Mouse (Mus musculus) forebrain, postnatal 0 days (tissue): Measurements from ENCODE around the gene Gabrr1. TPM values are rescaled to one million over a fixed set of nuclear protein-coding genes. Genes with fewer than 3 reads are reported as not detected.

Experiments used
- ATAC-seq: fragments of 200-750 bp; cut with Nextera tagmentation; 2 replicates; pipeline ENCODE4 v1.8.0; 2017; ENCODE audit warnings: mild to moderate bottlenecking, moderate library complexity
- DNase-seq: peaks from one replicate; pipeline ENCODE4 v3.0.0-alpha.2; 2015
- H3K27ac ChIP-seq: fragments of 300-500 bp; sonication (generic); 2 replicates; pipeline ENCODE4 v1.5.1; 2014; ENCODE audit warnings: low read depth, mild to moderate bottlenecking, antibody characterized with exemption, low read length, moderate library complexity, mixed read lengths
- H3K27me3 ChIP-seq: fragments of 300-500 bp; sonication (generic); 2 replicates; pipeline ENCODE4 v1.6.1; 2014; ENCODE audit warnings: mild to moderate bottlenecking, low read length, mixed read lengths; ENCODE audit not compliant: insufficient read depth
- H3K36me3 ChIP-seq: fragments of 300-500 bp; sonication (generic); 2 replicates; pipeline ENCODE4 v1.6.1; 2014; ENCODE audit warnings: mild to moderate bottlenecking, moderate library complexity; ENCODE audit not compliant: insufficient read depth
- H3K4me1 ChIP-seq: fragments of 300-500 bp; sonication (generic); 2 replicates; pipeline ENCODE4 v1.6.1; 2014; ENCODE audit warnings: antibody characterized with exemption; ENCODE audit not compliant: insufficient read depth
- H3K4me2 ChIP-seq: fragments of 300-500 bp; sonication (generic); 2 replicates; pipeline ENCODE4 v1.6.1; 2014; ENCODE audit warnings: low read depth, mild to moderate bottlenecking, moderate library complexity
- H3K4me3 ChIP-seq: fragments of 300-500 bp; sonication (generic); 2 replicates; pipeline ENCODE4 v1.5.1; 2014; ENCODE audit warnings: low read depth, low read length, mixed read lengths
- H3K9ac ChIP-seq: fragments of 300-500 bp; sonication (generic); 2 replicates; pipeline ENCODE4 v1.6.1; 2014; ENCODE audit warnings: mild to moderate bottlenecking
- H3K9me3 ChIP-seq: fragments of 300-500 bp; sonication (generic); 2 replicates; pipeline ENCODE4 v1.6.1; 2016; ENCODE audit warnings: low read length
- CTCF ChIP-seq: sonication (generic); IDR thresholded peaks from 2 replicates; pipeline ENCODE4 v1.5.1; 2016; ENCODE audit warnings: antibody characterized with exemption, control low read depth, low read depth
- WGBS: fragments of 180-500 bp; shearing (Covaris S2); extraction: QIAGEN DNeasy Blood & Tissue Kit; methylation state at CpG from one replicate; pipeline ENCODE4 v1.1.7; 2014; 5-methylcytosine and 5-hydroxymethylcytosine counted together
- polyA plus RNA-seq: library from polyadenylated mRNA; unstranded; fragments of >200 nt; fragmentation: Nextera tagmentation; extraction: Ambion mirVana; gene quantifications from 2 replicates; pipeline ENCODE4 v1.2.1, GENCODE M21; 2015
- total RNA-seq: library from RNA; depleted of rRNA; stranded (reverse); fragments of >200 nt; gene quantifications from 2 replicates; pipeline ENCODE4 v1.2.3, GENCODE M21; 2014

Gabrr1 gene
- total and polyA plus RNA-seq, 2 experiments from 2014 or later, result 0.22 to 0.67 TPM

DNA sequence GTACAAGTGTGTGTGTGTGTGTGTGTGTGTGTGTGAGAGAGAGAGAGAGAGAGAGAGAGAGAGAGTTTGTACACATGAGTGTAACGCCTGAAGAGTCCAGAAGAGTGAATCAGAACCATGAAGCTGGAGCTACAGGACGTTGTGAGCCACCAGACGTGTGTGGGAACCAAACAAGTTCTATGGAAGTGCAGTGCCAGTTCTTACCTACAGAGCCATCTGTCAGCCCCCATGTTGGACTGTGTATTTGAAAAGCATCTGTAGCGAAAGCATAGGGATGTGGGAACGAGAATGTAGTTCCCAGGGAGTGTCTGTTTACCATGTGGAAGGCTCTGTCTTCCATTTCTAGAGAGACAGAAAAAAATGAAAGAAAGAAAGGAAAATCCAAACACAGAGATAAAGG lies 51.2 kb downstream of the Gabrr1 start:
- no peak for DNase-seq
- Histone ChIP-seq H3K27ac (no peak overlapping the region), H3K36me3 (peaks cover 34% of the 10 kb centered on the region), H3K4me2 (no peak overlapping the region), H3K27me3 (no peaks in the 10 kb centered on the region), H3K9ac (no peak overlapping the region), H3K4me1 (no peaks in the 10 kb centered on the region; the same call in 1 of the 2 replicates), H3K4me3 (no peak overlapping the region), H3K9me3 (no peaks in the 10 kb centered on the region)
- WGBS, result 80% methylated on average over 5 of the region's 5 CpGs
- TF ChIP-seq CTCF, result no peak
- no peak for ATAC-seq

DNA sequence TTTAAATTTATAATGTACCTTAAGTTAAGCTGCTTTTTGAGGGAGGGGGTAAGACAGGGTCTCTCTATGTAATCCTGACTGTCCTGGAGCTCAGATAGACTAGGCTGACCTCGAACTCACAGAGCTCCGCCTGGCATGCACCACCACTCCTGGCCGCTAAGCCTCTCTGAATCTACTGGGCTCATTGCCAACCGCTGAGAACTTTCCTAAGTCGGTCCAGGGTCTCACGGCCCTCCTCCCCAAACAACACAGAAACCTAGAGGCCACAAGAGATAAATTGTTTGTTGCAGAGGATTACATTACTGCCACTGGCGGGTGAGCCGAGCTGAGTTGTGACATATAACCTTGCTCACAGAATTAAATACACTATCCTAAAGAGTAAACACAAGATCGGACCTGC lies 55.8 kb downstream of the Gabrr1 start:
- Histone ChIP-seq H3K27ac (peak overlapping the region; percentile 92; the same call in 1 of the 2 replicates), H3K9ac (peak overlapping the region; percentile 83; the same call in 1 of the 2 replicates), H3K4me2 (peak overlapping the region; percentile 81), H3K27me3 (no peaks in the 10 kb centered on the region), H3K9me3 (no peaks in the 10 kb centered on the region), H3K36me3 (peaks cover 12% of the 10 kb centered on the region), H3K4me3 (peak overlapping the region; percentile 73), H3K4me1 (no peaks in the 10 kb centered on the region; the same call in 1 of the 2 replicates)
- DNase-seq, result peak; percentile 75
- TF ChIP-seq CTCF, result peak; percentile 59
- 8% methylated on average over 9 of the region's 9 CpGs for WGBS
- ATAC-seq, result peak; percentile 11; the same call in 1 of the 2 replicates

DNA sequence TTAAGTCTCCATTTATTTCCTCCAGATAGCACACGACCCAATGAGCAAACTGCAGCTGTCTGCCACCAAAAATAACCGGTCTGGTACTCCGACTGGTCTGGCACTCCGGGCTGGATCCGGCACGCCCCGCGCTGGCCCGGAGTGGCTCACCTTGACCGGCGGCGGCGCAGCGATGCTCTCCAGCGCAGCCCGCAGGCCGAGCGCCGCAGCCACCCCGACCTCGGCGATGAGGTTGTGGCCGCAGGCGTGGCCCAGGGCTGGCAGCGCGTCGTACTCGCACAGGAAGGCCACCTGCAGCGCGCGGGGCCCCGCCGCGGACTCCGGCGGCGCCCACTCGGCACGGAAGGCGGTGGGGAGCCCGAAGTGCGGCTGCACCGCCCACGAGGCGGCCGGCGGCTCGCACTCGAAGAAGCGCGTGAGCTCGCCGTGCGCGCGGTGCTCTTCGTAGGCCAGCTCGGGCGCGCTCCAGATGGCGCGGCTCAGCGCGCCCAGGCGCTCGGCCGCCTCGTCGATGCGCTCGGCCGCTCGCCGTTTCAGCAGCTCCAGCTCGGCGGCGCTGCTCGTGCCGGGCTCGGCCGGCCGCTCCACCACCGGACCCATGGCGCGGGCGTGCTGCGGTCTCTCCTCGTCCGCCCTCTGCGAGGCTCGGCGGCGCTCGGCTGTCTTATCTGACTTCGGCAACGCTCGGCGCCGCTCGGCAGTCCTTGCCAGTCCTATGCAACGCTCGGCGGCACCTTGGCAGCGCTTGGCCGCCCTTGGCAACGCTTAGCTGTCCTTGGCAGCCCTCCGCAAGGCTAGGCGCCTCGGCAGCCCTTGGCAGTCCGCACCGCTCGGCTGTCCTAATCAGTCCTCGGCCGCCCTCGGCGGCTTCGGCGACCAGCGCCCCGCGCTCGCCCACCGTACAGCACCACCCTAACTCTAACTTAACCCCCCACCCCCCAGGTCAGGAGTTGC lies 56.7 kb downstream of the Gabrr1 start:
- no peaks in the 10 kb centered on the region for H3K27me3 ChIP-seq
- no peaks in the 10 kb centered on the region; the same call in 1 of the 2 replicates for H3K4me1 ChIP-seq
- H3K4me3 ChIP-seq, result peak overlapping the region; percentile 73
- under 1% methylated on average over 122 of the region's 123 CpGs for WGBS
- DNase-seq (peak; percentile 93), ATAC-seq (peak; percentile 96)
- H3K9me3 ChIP-seq, result no peaks in the 10 kb centered on the region
- H3K9ac ChIP-seq, result peak overlapping the region; percentile 83
- TF ChIP-seq CTCF, result peak; percentile 41; the same call in 1 of the 2 replicates
- H3K27ac ChIP-seq, result peak overlapping the region; percentile 92
- H3K36me3 ChIP-seq, result peaks cover 6% of the 10 kb centered on the region; the same call in 1 of the 2 replicates
- peak overlapping the region; percentile 81 for H3K4me2 ChIP-seq

DNA sequence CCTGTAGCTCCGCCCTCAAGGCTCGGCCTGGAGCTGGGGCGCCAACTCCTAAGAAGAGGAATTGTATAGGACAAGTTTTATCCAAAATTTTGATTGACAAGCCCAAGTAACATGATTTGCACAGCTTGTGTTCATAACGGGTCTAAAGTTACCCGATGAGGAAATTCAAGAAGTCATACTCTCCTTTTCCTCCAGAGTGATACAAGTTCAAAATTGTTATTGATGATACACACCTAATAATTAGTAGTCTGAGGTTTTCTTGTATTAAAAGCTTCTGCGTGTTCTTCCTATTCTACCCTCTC lies 57.4 kb downstream of the Gabrr1 start, which contains the start of gene Pm20d2:
Pm20d2 (minus strand) TSS at position 3 of the 302 bp plus-strand sequence.
- Histone ChIP-seq H3K27ac (peak within 1 kb of the TSS; percentile 92), H3K27me3 (no peaks in the 10 kb centered on the region), H3K4me1 (no peaks in the 10 kb centered on the region; the same call in 1 of the 2 replicates), H3K36me3 (peaks cover 6% of the 10 kb centered on the region; the same call in 1 of the 2 replicates), H3K4me3 (peak within 1 kb of the TSS; percentile 73), H3K9ac (peak within 1 kb of the TSS; percentile 83), H3K4me2 (peak within 1 kb of the TSS; percentile 81), H3K9me3 (no peaks in the 10 kb centered on the region)
- no peak for TF ChIP-seq CTCF
- 13% methylated on average over 6 of the region's 6 CpGs for WGBS
- ATAC-seq (no peak), DNase-seq (no peak)

DNA sequence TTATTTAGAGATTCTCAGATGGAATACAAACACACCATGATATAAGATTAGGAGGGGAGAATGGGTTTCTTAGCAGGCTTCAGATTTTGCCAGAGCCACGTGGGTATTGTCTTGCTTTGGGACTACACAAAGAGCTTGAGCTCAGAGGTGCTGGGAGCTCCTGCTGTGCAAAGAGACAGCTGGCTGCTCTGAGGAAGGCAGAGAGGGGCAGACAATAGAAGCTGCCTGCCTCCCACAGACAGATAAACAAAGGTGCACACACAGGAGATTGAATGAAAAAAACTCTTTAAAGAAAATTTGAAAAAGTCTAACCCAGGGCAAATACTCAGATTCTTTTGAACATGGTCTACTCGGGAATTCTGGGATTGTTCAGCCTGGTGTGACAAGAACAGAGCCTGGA lies 65.8 kb downstream of the Gabrr1 start:
- 1% methylated on average over 2 of the region's 2 CpGs for WGBS
- DNase-seq, result no peak
- H3K36me3 ChIP-seq, result no peaks in the 10 kb centered on the region
- no peak overlapping the region for H3K27ac ChIP-seq
- TF ChIP-seq CTCF, result no peak
- no peak overlapping the region for H3K4me3 ChIP-seq
- H3K4me2 ChIP-seq, result no peak overlapping the region
- H3K4me1 ChIP-seq, result no peaks in the 10 kb centered on the region
- no peak for ATAC-seq
- no peaks in the 10 kb centered on the region for H3K9me3 ChIP-seq
- no peaks in the 10 kb centered on the region for H3K27me3 ChIP-seq
- H3K9ac ChIP-seq, result no peak overlapping the region

DNA sequence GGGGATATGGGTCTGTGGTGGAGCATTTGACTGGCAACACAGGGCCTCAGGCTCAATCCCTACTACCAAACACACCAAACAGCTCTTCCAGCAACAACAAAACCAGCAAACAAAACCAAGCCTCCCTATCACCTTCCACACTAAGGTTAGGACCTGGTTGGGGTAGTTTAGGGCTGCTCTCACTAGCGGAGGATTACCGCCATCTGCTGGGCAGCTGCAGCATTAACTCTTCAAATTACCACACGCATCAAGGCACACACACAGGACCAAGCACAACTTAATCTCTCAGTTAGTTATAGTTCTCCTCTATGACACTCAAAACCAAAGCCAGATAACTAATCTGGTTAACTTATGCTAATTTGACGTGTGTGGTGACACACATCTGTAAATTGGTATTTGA lies 72.4 kb downstream of the Gabrr1 start:
- WGBS, result 5% methylated on average over 4 of the region's 4 CpGs
- Histone ChIP-seq H3K9ac (no peak overlapping the region), H3K4me2 (no peak overlapping the region), H3K9me3 (no peaks in the 10 kb centered on the region), H3K4me1 (no peaks in the 10 kb centered on the region), H3K27me3 (no peaks in the 10 kb centered on the region), H3K4me3 (no peak overlapping the region), H3K36me3 (no peaks in the 10 kb centered on the region), H3K27ac (no peak overlapping the region)
- peak; percentile 23; the same call in 1 of the 2 replicates for ATAC-seq
- TF ChIP-seq CTCF, result peak; percentile 77
- peak; percentile 56 for DNase-seq

DNA sequence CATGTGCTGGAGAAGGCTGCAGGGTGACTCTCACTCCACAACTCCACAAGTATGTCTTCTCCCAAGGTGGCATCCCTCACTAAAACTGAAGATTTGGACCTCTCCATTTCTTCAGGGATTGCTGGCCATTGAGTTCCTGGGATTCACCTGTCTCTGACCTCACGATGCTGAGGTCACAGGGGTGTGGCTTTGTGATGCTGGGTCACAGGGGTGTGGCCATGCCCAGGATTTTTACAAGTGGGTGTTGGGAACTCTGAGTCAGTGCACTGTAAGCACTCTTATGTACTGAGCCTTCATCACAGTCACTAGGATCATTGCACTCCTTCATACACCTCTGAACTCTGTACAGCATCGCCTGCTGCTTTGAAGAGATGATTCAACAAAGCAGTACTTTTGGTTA lies 75.2 kb downstream of the Gabrr1 start:
- H3K4me3 ChIP-seq, result no peak overlapping the region
- WGBS, result 74% methylated on average over 2 of the region's 2 CpGs
- no peaks in the 10 kb centered on the region for H3K4me1 ChIP-seq
- H3K36me3 ChIP-seq, result no peaks in the 10 kb centered on the region
- DNase-seq (no peak), ATAC-seq (no peak)
- no peaks in the 10 kb centered on the region for H3K27me3 ChIP-seq
- H3K27ac ChIP-seq, result no peak overlapping the region
- H3K9me3 ChIP-seq, result no peaks in the 10 kb centered on the region
- no peak overlapping the region for H3K4me2 ChIP-seq
- no peak overlapping the region for H3K9ac ChIP-seq
- TF ChIP-seq CTCF, result no peak
